Mouse (Mus musculus) brown adipose tissue, adult 24 weeks (tissue): ENCODE results near the gene Lrriq4. TPM values are rescaled to one million over a fixed set of nuclear protein-coding genes. Genes with fewer than 3 reads are reported as not detected.

Experiments used
- H3K27ac ChIP-seq: fragments of 200-500 bp; replicated peaks from 2 replicates; pipeline ENCODE4 v1.5.1; 2012; ENCODE audit warnings: low read depth, mild to moderate bottlenecking, low read length
- H3K4me1 ChIP-seq: fragments of 200-500 bp; 2 replicates; pipeline ENCODE4 v1.6.1; 2012; ENCODE audit warnings: low read length, mixed read lengths; ENCODE audit not compliant: control insufficient read depth, insufficient read depth, insufficient read length
- H3K4me3 ChIP-seq: fragments of 200-500 bp; 2 replicates; pipeline ENCODE4 v1.5.1; 2012; ENCODE audit warnings: low read depth, mild to moderate bottlenecking, low read length, moderate library complexity; ENCODE audit not compliant: insufficient read depth
- polyA plus RNA-seq: library from polyadenylated mRNA; stranded (reverse); fragments of >200 nt; gene quantifications from 2 replicates; pipeline ENCODE4 v1.2.4, GENCODE M21; 2012; ENCODE audit not compliant: missing spikeins, insufficient read depth, insufficient read length

Lrriq4 gene
- polyA plus RNA-seq, 1 experiment, result not detected

DNA sequence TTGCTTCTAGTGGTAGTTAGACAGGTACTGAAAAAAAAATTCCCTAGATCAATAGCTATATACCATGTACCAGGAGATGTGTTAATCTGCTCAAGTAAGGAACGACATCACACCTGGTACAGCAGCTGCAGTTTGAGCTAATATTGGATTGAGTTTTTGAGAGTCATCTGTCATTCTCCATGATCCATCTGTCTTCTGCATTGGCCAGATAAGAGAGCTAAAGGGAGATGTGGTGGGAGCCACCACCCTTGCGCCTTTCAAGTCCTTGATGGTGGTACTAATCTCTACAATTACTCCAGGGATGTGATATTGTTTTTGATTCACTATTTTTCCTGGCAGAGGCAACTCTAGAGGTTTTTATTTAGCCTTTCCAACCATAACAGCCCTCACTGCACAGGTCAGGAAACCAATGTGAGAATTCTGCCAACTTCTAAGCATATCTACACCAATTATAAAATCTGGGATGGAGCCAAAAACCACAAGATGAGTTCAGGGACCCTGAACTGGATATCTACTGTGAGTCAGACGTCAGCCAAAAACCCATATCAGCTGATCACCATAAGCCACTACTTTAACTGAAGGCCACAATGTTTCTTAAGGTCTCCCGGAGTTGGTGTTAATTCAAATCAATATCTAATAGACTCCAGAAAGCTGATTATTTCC, 62.4 kb downstream of the Lrriq4 start:
- H3K4me1 ChIP-seq, result no peaks in the 10 kb centered on the region
- H3K4me3 ChIP-seq, result no peak overlapping the region

DNA sequence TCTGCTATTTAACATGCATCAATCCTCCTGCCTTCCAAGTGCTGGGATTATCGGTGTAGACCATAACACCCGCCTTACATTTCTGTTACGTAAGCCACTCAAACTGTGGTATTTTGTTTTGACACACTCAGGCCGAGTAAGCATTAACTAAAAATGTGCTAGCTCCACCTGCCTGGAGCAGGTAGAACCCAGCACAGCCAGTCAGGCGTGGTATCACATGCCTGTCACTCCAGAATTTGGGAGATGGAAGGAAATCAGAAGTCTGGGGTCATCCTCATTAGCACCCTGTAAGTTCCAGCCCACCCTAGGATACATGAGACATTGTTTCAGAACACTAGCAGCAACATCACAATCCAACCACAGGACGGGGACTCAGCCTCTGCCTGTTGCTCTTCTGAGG, 65.9 kb downstream of the Lrriq4 start:
- Histone ChIP-seq H3K27ac (no peak overlapping the region), H3K4me3 (no peak overlapping the region), H3K4me1 (no peaks in the 10 kb centered on the region)

More for the DNA sequence above, 62.4 kb downstream of the Lrriq4 start:
- H3K27ac ChIP-seq, result no peak overlapping the region

DNA sequence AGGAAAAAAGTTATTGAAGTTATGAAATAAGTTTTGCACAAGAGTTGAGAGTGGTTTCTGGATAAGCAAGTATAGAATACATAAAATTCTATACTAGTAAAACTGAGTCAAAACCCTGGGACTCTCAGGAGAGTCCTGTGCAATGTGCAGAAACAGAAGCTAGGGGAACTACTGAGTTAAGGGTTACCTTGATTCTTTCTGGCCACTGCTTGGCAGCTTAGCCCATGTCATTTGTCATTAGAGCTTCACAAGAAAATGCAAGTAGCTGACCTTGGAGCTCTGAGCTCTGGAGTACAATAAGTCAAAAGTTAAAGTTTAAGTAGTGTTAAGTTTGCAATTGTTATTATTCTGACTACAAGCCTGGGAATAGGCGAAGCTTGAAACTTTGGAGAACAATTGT, 69.0 kb downstream of the Lrriq4 start:
- Histone ChIP-seq H3K27ac (no peak overlapping the region), H3K4me3 (no peak overlapping the region), H3K4me1 (no peaks in the 10 kb centered on the region)

DNA sequence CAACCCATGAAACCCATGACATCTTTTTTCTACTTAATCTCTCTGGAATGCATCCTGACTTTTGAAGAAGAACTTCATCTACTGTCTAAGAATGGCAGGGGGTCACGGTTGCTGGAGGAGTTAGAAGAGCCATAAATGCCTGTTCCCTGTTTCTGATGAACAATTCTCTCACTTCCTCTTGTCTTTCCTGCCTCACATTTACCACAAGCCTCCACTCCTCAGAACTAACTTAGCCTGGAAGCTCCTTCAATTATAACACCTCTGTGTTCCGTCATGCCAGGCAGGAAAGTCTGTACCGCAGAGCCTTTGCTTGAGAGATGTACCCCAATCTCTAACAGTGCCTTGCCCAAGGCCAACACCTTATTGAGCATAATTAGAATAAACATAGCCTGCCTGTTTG, 74.3 kb downstream of the Lrriq4 start:
- no peaks in the 10 kb centered on the region for H3K4me1 ChIP-seq
- no peak overlapping the region for H3K4me3 ChIP-seq
- no peak overlapping the region for H3K27ac ChIP-seq

Other genes with a start within 250 kb of the Lrriq4 start
- 6.1 and 9.2 TPM in 2 replicates for gene Mecom, start 96.5 kb upstream of the Lrriq4 start, polyA plus RNA-seq
- not detected in 2 replicates for gene Actrt3, start 44.6 kb upstream of the Lrriq4 start, polyA plus RNA-seq
- gene Mynn, start 42.4 kb upstream of the Lrriq4 start, polyA plus RNA-seq, result 7.3 and 11.2 TPM in 2 replicates
- not detected in 2 replicates for gene Lrrc34, start 3.4 kb downstream of the Lrriq4 start, polyA plus RNA-seq
- not detected in 2 replicates for gene Lrrc31, start 55.3 kb downstream of the Lrriq4 start, polyA plus RNA-seq
- gene Samd7, start 101.8 kb downstream of the Lrriq4 start, polyA plus RNA-seq, result not detected in 2 replicates
- gene Sec62, start 148.4 kb downstream of the Lrriq4 start, polyA plus RNA-seq, result 70.6 and 78.5 TPM in 2 replicates
- 5.2 and 11.9 TPM in 2 replicates for gene Gpr160, start 211.4 kb downstream of the Lrriq4 start, polyA plus RNA-seq